Mouse (Mus musculus) MEL (cell line): Measurements from ENCODE around the gene Myh7. TPM values are rescaled to one million over a fixed set of nuclear protein-coding genes. Genes with fewer than 3 reads are reported as not detected.
A peak's percentile ranks its signal among the peaks of the same experiment; 100 is the strongest.

Source experiments
- DNase-seq: peaks from one replicate; pipeline ENCODE4 v3.0.0; 2011; ENCODE audit warnings: low read depth, low spot score
- H3K27ac ChIP-seq: 2 replicates; pipeline ENCODE4 v1.5.1; 2012; ENCODE audit warnings: low read depth, mild to moderate bottlenecking, control low read depth, low read length, moderate library complexity; ENCODE audit not compliant: control insufficient read depth
- H3K27me3 ChIP-seq, 2 experiments: fragments of 150-350 bp in 1 of 2; sonication (generic) in 1 of 2; 2 replicates each; pipeline ENCODE4 v1.6.1; 2012; ENCODE audit warnings: low read length in 2 of 2, mild to moderate bottlenecking in 2 of 2, improper control_type of control experiment in 1 of 2, moderate library complexity in 1 of 2; ENCODE audit not compliant: insufficient read depth in 2 of 2, control insufficient read depth in 1 of 2
- H3K36me3 ChIP-seq, 2 experiments: 2 replicates each; pipeline ENCODE4 v1.6.1; 2012 to 2014; ENCODE audit warnings: low read length in 2 of 2, improper control_type of control experiment in 1 of 2, inconsistent platforms in 1 of 2, mild to moderate bottlenecking in 1 of 2; ENCODE audit not compliant: insufficient read depth in 2 of 2, control insufficient read depth in 1 of 2
- H3K4me1 ChIP-seq, 2 experiments: fragments of 150-350 bp in 1 of 2; sonication (generic) in 1 of 2; 2 replicates each; pipeline ENCODE4 v1.6.1; 2012; ENCODE audit warnings: low read length in 2 of 2, improper control_type of control experiment in 1 of 2, mild to moderate bottlenecking in 1 of 2; ENCODE audit not compliant: insufficient read depth in 2 of 2, control insufficient read depth in 1 of 2
- H3K4me3 ChIP-seq, 2 experiments: fragments of 150-350 bp in 1 of 2; sonication (generic) in 1 of 2; 2 replicates each; pipeline ENCODE4 v1.5.1; 2012; ENCODE audit warnings: low read depth in 2 of 2, low read length in 2 of 2, mild to moderate bottlenecking in 2 of 2, moderate library complexity in 2 of 2, control low read depth in 1 of 2, improper control_type of control experiment in 1 of 2; ENCODE audit not compliant: control insufficient read depth in 1 of 2, insufficient read depth in 1 of 2
- H3K79me2 ChIP-seq: 2 replicates; pipeline ENCODE4 v1.6.1; 2012; ENCODE audit warnings: mild to moderate bottlenecking, low read length, moderate library complexity; ENCODE audit not compliant: control insufficient read depth, poor library complexity, insufficient read depth
- H3K9ac ChIP-seq: 2 replicates; pipeline ENCODE4 v1.6.1; 2012; ENCODE audit warnings: low read depth, mild to moderate bottlenecking, control low read depth, low read length, moderate library complexity; ENCODE audit not compliant: control insufficient read depth, poor library complexity, severe bottlenecking
- H3K9me3 ChIP-seq: fragments of 150-350 bp; sonication (generic); replicated peaks from 2 replicates; pipeline ENCODE4 v1.6.1; 2012; ENCODE audit warnings: mild to moderate bottlenecking, low read length, improper control_type of control experiment, moderate library complexity; ENCODE audit not compliant: insufficient read depth
- BHLHE40 ChIP-seq: IDR thresholded peaks from 2 replicates; pipeline ENCODE4 v1.6.1; 2012; ENCODE audit warnings: low read depth, mild to moderate bottlenecking, inconsistent platforms, low read length, improper control_type of control experiment, borderline replicate concordance
- CHD1 ChIP-seq: IDR thresholded peaks from 2 replicates; pipeline ENCODE4 v1.6.1; 2012; ENCODE audit warnings: low read depth, mild to moderate bottlenecking, inconsistent platforms, low read length, improper control_type of control experiment
- CHD2 ChIP-seq: IDR thresholded peaks from 2 replicates; pipeline ENCODE4 v1.6.1; 2011; ENCODE audit warnings: low read length, improper control_type of control experiment
- ELF1 ChIP-seq: IDR thresholded peaks from 2 replicates; pipeline ENCODE4 v1.6.1; 2014; ENCODE audit warnings: low read depth, mild to moderate bottlenecking, inconsistent platforms, low read length, improper control_type of control experiment, moderate library complexity
- EP300 ChIP-seq, 2 experiments: IDR thresholded peaks; 2 replicates each; pipeline ENCODE4 v1.6.1; 2011; ENCODE audit warnings: improper control_type of control experiment in 2 of 2, low read length in 2 of 2, low read depth in 1 of 2, mild to moderate bottlenecking in 1 of 2
- GATA1 ChIP-seq: IDR thresholded peaks from 2 replicates; pipeline ENCODE4 v1.6.1; 2011; ENCODE audit warnings: low read depth, low read length, improper control_type of control experiment
- HCFC1 ChIP-seq: IDR thresholded peaks from 2 replicates; pipeline ENCODE4 v1.6.1; 2012; ENCODE audit warnings: low read depth, mild to moderate bottlenecking, inconsistent platforms, low read length, improper control_type of control experiment, moderate library complexity
- JUND ChIP-seq: IDR thresholded peaks from 2 replicates; pipeline ENCODE4 v1.6.1; 2011; ENCODE audit warnings: low read depth, mild to moderate bottlenecking, improper control_type of control experiment, low read length
- MAX ChIP-seq: IDR thresholded peaks from 2 replicates; pipeline ENCODE4 v1.6.1; 2011; ENCODE audit warnings: low read length, improper control_type of control experiment
- MAZ ChIP-seq: IDR thresholded peaks from 2 replicates; pipeline ENCODE4 v1.6.1; 2012; ENCODE audit warnings: low read depth, mild to moderate bottlenecking, inconsistent platforms, low read length, improper control_type of control experiment
- MEF2A ChIP-seq: IDR thresholded peaks from 2 replicates; pipeline ENCODE4 v1.6.1; 2014; ENCODE audit warnings: low read depth, mild to moderate bottlenecking, inconsistent platforms, low read length, improper control_type of control experiment; ENCODE audit not compliant: poor library complexity, insufficient replicate concordance, severe bottlenecking; ENCODE audit errors: extremely low read depth
- MXI1 ChIP-seq: IDR thresholded peaks from 2 replicates; pipeline ENCODE4 v1.6.1; 2011; ENCODE audit warnings: mild to moderate bottlenecking, low read depth, low read length, improper control_type of control experiment
- MYB ChIP-seq: IDR thresholded peaks from 2 replicates; pipeline ENCODE4 v1.6.1; 2011; ENCODE audit warnings: mild to moderate bottlenecking, low read depth, low read length, improper control_type of control experiment
- MYC ChIP-seq: IDR thresholded peaks from 2 replicates; pipeline ENCODE4 v1.6.1; 2011; ENCODE audit warnings: low read depth, mild to moderate bottlenecking, low read length, improper control_type of control experiment, moderate library complexity
- NELFE ChIP-seq: IDR thresholded peaks from 2 replicates; pipeline ENCODE4 v1.6.1; 2011; ENCODE audit warnings: low read depth, low read length, improper control_type of control experiment
- NRF1 ChIP-seq: IDR thresholded peaks from 2 replicates; pipeline ENCODE4 v1.6.1; 2014; ENCODE audit warnings: low read depth, mild to moderate bottlenecking, inconsistent platforms, low read length, improper control_type of control experiment, moderate library complexity; ENCODE audit not compliant: poor library complexity, insufficient read depth, severe bottlenecking
- POLR2A ChIP-seq, 2 experiments: IDR thresholded peaks; 2 replicates each; pipeline ENCODE4 v1.6.1; 2011 to 2012; ENCODE audit warnings: low read length in 2 of 2, mild to moderate bottlenecking in 2 of 2, control low read depth in 1 of 2, improper control_type of control experiment in 1 of 2, low read depth in 1 of 2, moderate library complexity in 1 of 2; ENCODE audit not compliant: control insufficient read depth in 1 of 2, insufficient read depth in 1 of 2, poor library complexity in 1 of 2
- POLR2AphosphoS5 ChIP-seq: IDR thresholded peaks from 2 replicates; pipeline ENCODE4 v1.6.1; 2012; ENCODE audit warnings: low read depth, borderline replicate concordance, mild to moderate bottlenecking, inconsistent platforms, low read length, moderate library complexity, mixed read lengths
- RCOR1 ChIP-seq: IDR thresholded peaks from 2 replicates; pipeline ENCODE4 v1.6.1; 2012; ENCODE audit warnings: low read depth, mild to moderate bottlenecking, inconsistent platforms, low read length, improper control_type of control experiment
- SIN3A ChIP-seq: IDR thresholded peaks from 2 replicates; pipeline ENCODE4 v1.6.1; 2012; ENCODE audit warnings: low read length, improper control_type of control experiment, inconsistent platforms
- TAL1 ChIP-seq: IDR thresholded peaks from 2 replicates; pipeline ENCODE4 v1.6.1; 2012; ENCODE audit warnings: mild to moderate bottlenecking, inconsistent platforms, low read length, moderate library complexity, mixed read lengths
- TBP ChIP-seq: IDR thresholded peaks from 2 replicates; pipeline ENCODE4 v1.8.0; 2011; ENCODE audit warnings: low read depth, low read length, improper control_type of control experiment
- TCF12 ChIP-seq: IDR thresholded peaks from 2 replicates; pipeline ENCODE4 v1.6.1; 2014; ENCODE audit warnings: low read depth, mild to moderate bottlenecking, inconsistent platforms, low read length, improper control_type of control experiment, moderate library complexity
- UBTF ChIP-seq: IDR thresholded peaks from 2 replicates; pipeline ENCODE4 v1.6.1; 2012; ENCODE audit warnings: low read depth, mild to moderate bottlenecking, inconsistent platforms, low read length, improper control_type of control experiment, moderate library complexity, borderline replicate concordance; ENCODE audit not compliant: insufficient read depth
- USF1 ChIP-seq: IDR thresholded peaks from 2 replicates; pipeline ENCODE4 v1.6.1; 2014; ENCODE audit warnings: low read depth, mild to moderate bottlenecking, inconsistent platforms, low read length, improper control_type of control experiment, moderate library complexity
- USF2 ChIP-seq, 2 experiments: IDR thresholded peaks; 2 replicates each; pipeline ENCODE4 v1.6.1; 2011 to 2012; ENCODE audit warnings: improper control_type of control experiment in 2 of 2, low read length in 2 of 2, borderline replicate concordance in 1 of 2, inconsistent platforms in 1 of 2, low read depth in 1 of 2, mild to moderate bottlenecking in 1 of 2; ENCODE audit not compliant: insufficient read depth in 1 of 2
- ZNF384 ChIP-seq: IDR thresholded peaks from 2 replicates; pipeline ENCODE4 v1.6.1; 2012; ENCODE audit warnings: low read depth, mild to moderate bottlenecking, inconsistent platforms, low read length, improper control_type of control experiment
- polyA plus RNA-seq, 2 experiments: library from polyadenylated mRNA; stranded (reverse) in 1 of 2; unstranded in 1 of 2; fragments of >175 nt in 1 of 2; fragments of >200 nt in 1 of 2; gene quantifications; 2 replicates each; pipeline versions ENCODE4 v1.2.1 to v1.2.4; 2012; ENCODE audit warnings: low replicate concordance in 2 of 2, low read depth in 1 of 2; ENCODE audit not compliant: insufficient read length in 2 of 2, insufficient read depth in 1 of 2, missing spikeins in 1 of 2
- total RNA-seq: library from RNA; depleted of rRNA; stranded (reverse); fragments of 300-350 nt; gene quantifications from 2 replicates; pipeline ENCODE4 v1.2.3, GENCODE M21; 2012

Myh7 gene
- total and polyA plus RNA-seq, 3 experiments: not detected

DNA sequence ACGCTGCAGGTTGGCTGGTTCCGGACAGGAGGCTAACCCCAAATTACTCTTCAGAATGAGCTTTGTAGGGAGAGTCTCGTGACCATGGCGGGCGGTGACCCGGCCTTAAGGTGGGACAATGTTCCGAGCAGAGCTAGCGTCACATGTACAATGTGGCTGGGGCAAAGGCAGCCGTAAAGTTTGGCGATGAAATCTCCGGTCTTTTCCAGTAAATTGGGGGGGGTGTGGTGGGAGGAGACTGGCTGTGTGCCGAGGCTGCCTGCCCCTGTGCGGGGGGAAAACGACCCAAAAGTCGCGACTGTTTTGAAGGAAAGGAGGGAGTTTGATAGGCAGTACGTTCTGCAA lies 21.3 kb upstream of the Myh7 start:
- peak overlapping the region; percentile 69 for H3K27ac ChIP-seq
- no peaks in the 10 kb centered on the region; a peak in 2 of 4 replicates for H3K4me1 ChIP-seq
- H3K79me2 ChIP-seq: peaks cover 12% of the 10 kb centered on the region
- H3K27me3 ChIP-seq: no peaks in the 10 kb centered on the region
- peak overlapping the region; percentile 79 for H3K9ac ChIP-seq
- H3K4me3 ChIP-seq: peak overlapping the region; percentile 65 to 81
- peaks cover 4% of the 10 kb centered on the region in 2 experiments; a peak in 3 of 4 replicates for H3K36me3 ChIP-seq
- TF ChIP-seq CHD2 (no peak), MEF2A (no peak), MYC (0 out of 2 replicates have a peak, but pooled peaks have one; percentile 10), JUND (no peak), NELFE (no peak), USF2 (IDR thresholded peaks at IDR 0.05; ENCODE audit: borderline replicate concordance in 1 of 2, insufficient read depth in 1 of 2, low read depth in 1 of 2, low read length in 2 of 2) (no peak), USF1 (no peak; the same call in 1 of the 2 replicates), CHD1 (0 out of 2 replicates have a peak, but pooled peaks have one; percentile 67), HCFC1 (no peak), MXI1 (peak; percentile 81), ZNF384 (no peak), TCF12 (no peak), EP300 (IDR thresholded peaks at IDR 0.05; ENCODE audit: low read depth in 1 of 2, low read length in 2 of 2) (no peak), TBP (no peak), TAL1 (no peak), ELF1 (no peak), UBTF (no peak), BHLHE40 (0 out of 2 replicates have a peak, but pooled peaks have one; percentile 19), NRF1 (no peak), RCOR1 (no peak), MYB (no peak), POLR2AphosphoS5 (no peak), MAZ (no peak), SIN3A (peak; percentile 55; the same call in 1 of the 2 replicates), MAX (peak; percentile 35; the same call in 1 of the 2 replicates), GATA1 (no peak), POLR2A (IDR thresholded peaks at IDR 0.05; ENCODE audit: control insufficient read depth in 1 of 2, insufficient read depth in 1 of 2, low read depth in 1 of 2, low read length in 2 of 2, poor library complexity in 1 of 2) (no peak; a peak in 1 of 4 replicates)
- DNase-seq: no peak
- H3K9me3 ChIP-seq: no peaks in the 10 kb centered on the region
